Mouse (Mus musculus): ENCODE results near the gene 3110021N24Rik. TPM values are rescaled to one million over a fixed set of nuclear protein-coding genes. Genes with fewer than 3 reads are reported as not detected.

3110021N24Rik gene
- polyA plus RNA-seq, 1 experiment from 2014 or later = 1.6 TPM

- no peak overlapping the region for H3K4me2 ChIP-seq
- H3K36me3 ChIP-seq (ENCODE audit: control insufficient read depth, insufficient read depth, low read length) = peaks cover 6% of the 10 kb centered on the region; the same call in 1 of the 2 replicates
Measured at GRCm38 (mm10) chr4:108811142-108811541, 91.7 kb downstream of the 3110021N24Rik start.

GRCm38 (mm10) chr4:108811550-108811949 is 92.1 kb downstream of the 3110021N24Rik start:
- Histone ChIP-seq H3K4me2 (no peak overlapping the region), H3K9me3 (replicated peaks; ENCODE audit: control insufficient read depth, low read length) (no peaks in the 10 kb centered on the region), H3K4me1 (ENCODE audit: control insufficient read depth, insufficient read depth, low read length) (no peaks in the 10 kb centered on the region), H3K27ac (ENCODE audit: low read depth, low read length) (no peak overlapping the region), H3K36me3 (ENCODE audit: control insufficient read depth, insufficient read depth, low read length) (peaks cover 6% of the 10 kb centered on the region; the same call in 1 of the 2 replicates), H3K27me3 (ENCODE audit: control insufficient read depth, insufficient read depth, low read length) (no peaks in the 10 kb centered on the region), H3K9ac (ENCODE audit: low read depth, low read length) (no peak overlapping the region), H3K4me3 (ENCODE audit: low read depth, low read length) (no peak overlapping the region)
- WGBS (ENCODE audit: insufficient replicate concordance) = 72% methylated on average over 6 of the region's 6 CpGs
- ATAC-seq (replicated peaks; ENCODE audit: insufficient number of reproducible peaks, low FRiP score, low TSS enrichment) = no peak

More at GRCm38 (mm10) chr4:108811142-108811541, 91.7 kb downstream of the 3110021N24Rik start:
- 52% methylated on average over 4 of the region's 4 CpGs for WGBS (ENCODE audit: insufficient replicate concordance)
- no peaks in the 10 kb centered on the region for H3K4me1 ChIP-seq (ENCODE audit: control insufficient read depth, insufficient read depth, low read length)
- no peak overlapping the region for H3K4me3 ChIP-seq (ENCODE audit: low read depth, low read length)
- H3K27me3 ChIP-seq (ENCODE audit: control insufficient read depth, insufficient read depth, low read length) = no peaks in the 10 kb centered on the region
- ATAC-seq (replicated peaks; ENCODE audit: insufficient number of reproducible peaks, low FRiP score, low TSS enrichment) = no peak
- no peak overlapping the region for H3K9ac ChIP-seq (ENCODE audit: low read depth, low read length)
- no peak overlapping the region for H3K27ac ChIP-seq (ENCODE audit: low read depth, low read length)
- no peaks in the 10 kb centered on the region for H3K9me3 ChIP-seq (replicated peaks; ENCODE audit: control insufficient read depth, low read length)

DNA sequence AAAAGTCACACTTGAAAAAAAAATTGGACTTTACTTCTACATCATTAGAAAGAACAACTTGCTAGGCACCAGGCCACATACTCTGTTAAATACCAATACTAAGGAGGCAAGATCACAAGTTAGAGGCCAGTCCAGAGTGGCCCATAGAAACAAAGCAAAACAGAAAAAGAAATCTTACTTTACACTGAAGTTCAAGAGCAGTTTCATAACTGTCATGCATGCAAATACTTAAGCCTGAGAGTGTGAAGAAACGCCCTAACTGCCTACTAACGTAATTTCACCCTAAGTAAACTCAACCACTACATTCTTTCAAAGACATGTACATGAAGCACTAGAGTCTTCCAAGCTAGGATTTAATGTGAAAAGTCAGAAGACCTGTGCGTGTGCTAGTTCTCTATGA is 106.2 kb downstream of the 3110021N24Rik start:
- no peak overlapping the region for H3K9ac ChIP-seq (ENCODE audit: low read depth, low read length)
- no peak for ATAC-seq (replicated peaks; ENCODE audit: insufficient number of reproducible peaks, low FRiP score, low TSS enrichment)
- no peak overlapping the region for H3K4me2 ChIP-seq
- no peaks in the 10 kb centered on the region for H3K27me3 ChIP-seq (ENCODE audit: control insufficient read depth, insufficient read depth, low read length)
- WGBS (ENCODE audit: insufficient replicate concordance) = 93% methylated on average over 3 of the region's 3 CpGs
- peaks cover 36% of the 10 kb centered on the region for H3K36me3 ChIP-seq (ENCODE audit: control insufficient read depth, insufficient read depth, low read length)
- H3K4me1 ChIP-seq (ENCODE audit: control insufficient read depth, insufficient read depth, low read length) = no peaks in the 10 kb centered on the region
- H3K4me3 ChIP-seq (ENCODE audit: low read depth, low read length) = no peak overlapping the region
- H3K9me3 ChIP-seq (replicated peaks; ENCODE audit: control insufficient read depth, low read length) = no peaks in the 10 kb centered on the region
- no peak overlapping the region for H3K27ac ChIP-seq (ENCODE audit: low read depth, low read length)

- H3K4me1 ChIP-seq (ENCODE audit: control insufficient read depth, insufficient read depth, low read length) = no peaks in the 10 kb centered on the region; the same call in 1 of the 2 replicates
- WGBS (ENCODE audit: insufficient replicate concordance) = 81% methylated on average over 1 of the region's 1 CpGs
- H3K4me3 ChIP-seq (ENCODE audit: low read depth, low read length) = no peak overlapping the region
- no peak for ATAC-seq (replicated peaks; ENCODE audit: insufficient number of reproducible peaks, low FRiP score, low TSS enrichment)
- H3K27me3 ChIP-seq (ENCODE audit: control insufficient read depth, insufficient read depth, low read length) = no peaks in the 10 kb centered on the region
- H3K36me3 ChIP-seq (ENCODE audit: control insufficient read depth, insufficient read depth, low read length) = peaks cover 36% of the 10 kb centered on the region
- H3K4me2 ChIP-seq = no peak overlapping the region
- no peak overlapping the region for H3K9ac ChIP-seq (ENCODE audit: low read depth, low read length)
- no peak overlapping the region for H3K27ac ChIP-seq (ENCODE audit: low read depth, low read length)
- H3K9me3 ChIP-seq (replicated peaks; ENCODE audit: control insufficient read depth, low read length) = no peaks in the 10 kb centered on the region
Measured at GRCm38 (mm10) chr4:108826096-108826495, 106.6 kb downstream of the 3110021N24Rik start.

DNA sequence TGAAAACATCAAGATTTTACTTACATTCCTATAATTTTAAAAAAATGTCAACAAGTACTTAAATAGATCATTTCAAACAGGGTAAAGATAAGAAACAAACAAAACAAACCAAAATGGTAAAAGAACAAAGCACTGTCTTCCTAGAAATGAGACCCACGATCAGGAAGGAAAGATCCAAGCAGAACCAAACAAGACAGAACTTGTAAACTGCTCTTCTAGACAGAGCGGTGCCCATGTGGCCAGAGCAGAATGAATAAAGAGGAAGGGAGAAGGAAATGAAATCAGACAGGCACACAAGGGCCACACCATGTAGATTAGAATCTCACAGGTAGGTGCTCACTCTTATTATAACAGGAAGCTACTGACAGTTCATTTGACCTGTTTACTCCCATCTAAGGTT is 107.2 kb downstream of the 3110021N24Rik start:
- no peaks in the 10 kb centered on the region for H3K9me3 ChIP-seq (replicated peaks; ENCODE audit: control insufficient read depth, low read length)
- no peak overlapping the region for H3K4me2 ChIP-seq
- no peak for ATAC-seq (replicated peaks; ENCODE audit: insufficient number of reproducible peaks, low FRiP score, low TSS enrichment)
- H3K4me3 ChIP-seq (ENCODE audit: low read depth, low read length) = no peak overlapping the region
- no peak overlapping the region for H3K9ac ChIP-seq (ENCODE audit: low read depth, low read length)
- peaks cover under 1% of the 10 kb centered on the region; the same call in 1 of the 2 replicates for H3K4me1 ChIP-seq (ENCODE audit: control insufficient read depth, insufficient read depth, low read length)
- no peak overlapping the region for H3K27ac ChIP-seq (ENCODE audit: low read depth, low read length)
- 85% methylated on average over 2 of the region's 2 CpGs for WGBS (ENCODE audit: insufficient replicate concordance)
- H3K36me3 ChIP-seq (ENCODE audit: control insufficient read depth, insufficient read depth, low read length) = peaks cover 36% of the 10 kb centered on the region
- no peaks in the 10 kb centered on the region for H3K27me3 ChIP-seq (ENCODE audit: control insufficient read depth, insufficient read depth, low read length)

DNA sequence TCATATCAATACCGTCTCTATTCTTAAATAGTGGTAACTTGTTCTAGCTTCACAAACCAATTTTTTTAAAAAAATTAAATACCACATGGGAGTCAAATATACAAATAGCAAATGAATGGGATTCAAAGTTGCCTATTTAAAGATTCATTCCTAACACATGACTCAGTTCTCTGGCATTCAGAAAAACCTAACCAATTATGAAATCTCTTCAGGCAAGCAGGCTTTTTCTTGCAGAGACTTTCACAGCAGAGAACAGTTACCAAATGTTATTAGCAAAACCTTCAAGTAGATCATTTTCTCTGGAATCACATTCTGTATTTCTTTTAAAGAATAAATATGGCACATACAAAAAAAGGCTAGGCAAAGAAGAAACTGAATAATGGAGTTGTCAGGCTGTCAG is 111.2 kb downstream of the 3110021N24Rik start:
- WGBS (ENCODE audit: insufficient replicate concordance) = 85% methylated on average over 1 of the region's 1 CpGs
- Histone ChIP-seq H3K4me2 (peak overlapping the region; percentile 31; the same call in 1 of the 2 replicates), H3K4me1 (ENCODE audit: control insufficient read depth, insufficient read depth, low read length) (peaks cover 12% of the 10 kb centered on the region; the same call in 1 of the 2 replicates)

More for the DNA sequence above, 111.2 kb downstream of the 3110021N24Rik start:
- no peak overlapping the region for H3K9ac ChIP-seq (ENCODE audit: low read depth, low read length)
- H3K4me3 ChIP-seq (ENCODE audit: low read depth, low read length) = no peak overlapping the region
- no peak for ATAC-seq (replicated peaks; ENCODE audit: insufficient number of reproducible peaks, low FRiP score, low TSS enrichment)
- H3K36me3 ChIP-seq (ENCODE audit: control insufficient read depth, insufficient read depth, low read length) = peaks cover 11% of the 10 kb centered on the region
- H3K9me3 ChIP-seq (replicated peaks; ENCODE audit: control insufficient read depth, low read length) = no peaks in the 10 kb centered on the region
- no peaks in the 10 kb centered on the region for H3K27me3 ChIP-seq (ENCODE audit: control insufficient read depth, insufficient read depth, low read length)
- no peak overlapping the region for H3K27ac ChIP-seq (ENCODE audit: low read depth, low read length)

Other genes with a start within 250 kb of the 3110021N24Rik start
- 64.1 and 65.1 TPM in 2 replicates for gene Prpf38a, start 140.3 kb upstream of the 3110021N24Rik start, polyA plus RNA-seq (2014; fragmentation: Nextera tagmentation; extraction: Ambion mirVana)
- 9.0 and 9.3 TPM in 2 replicates for gene Orc1, start 140.2 kb upstream of the 3110021N24Rik start, polyA plus RNA-seq (2014; fragmentation: Nextera tagmentation; extraction: Ambion mirVana)
- gene Cc2d1b, start 99.7 kb upstream of the 3110021N24Rik start, polyA plus RNA-seq (2014; fragmentation: Nextera tagmentation; extraction: Ambion mirVana) = 16.1 and 18.7 TPM in 2 replicates
- gene Zfyve9, start 61.1 kb downstream of the 3110021N24Rik start, polyA plus RNA-seq (2014; fragmentation: Nextera tagmentation; extraction: Ambion mirVana) = 2.2 and 4.4 TPM in 2 replicates
- gene Btf3l4, start 114.0 kb downstream of the 3110021N24Rik start, polyA plus RNA-seq (2014; fragmentation: Nextera tagmentation; extraction: Ambion mirVana) = 157 and 162 TPM in 2 replicates
- 123 and 132 TPM in 2 replicates for gene Txndc12, start 115.0 kb downstream of the 3110021N24Rik start, polyA plus RNA-seq (2014; fragmentation: Nextera tagmentation; extraction: Ambion mirVana)
- 31.3 and 32.4 TPM in 2 replicates for gene Kti12, start 128.1 kb downstream of the 3110021N24Rik start, polyA plus RNA-seq (2014; fragmentation: Nextera tagmentation; extraction: Ambion mirVana)
- 0.59 and 1.4 TPM in 2 replicates for gene A730015C16Rik, start 129.0 kb downstream of the 3110021N24Rik start, polyA plus RNA-seq (2014; fragmentation: Nextera tagmentation; extraction: Ambion mirVana)
- gene Rab3b, start 159.4 kb downstream of the 3110021N24Rik start, polyA plus RNA-seq (2014; fragmentation: Nextera tagmentation; extraction: Ambion mirVana) = 11.1 and 13.3 TPM in 2 replicates